Mouse (Mus musculus) hematopoietic multipotent progenitor cell, adult 10-12 weeks (in vitro differentiated cells): Measurements from ENCODE around the gene Gm10128. TPM values are rescaled to one million over a fixed set of nuclear protein-coding genes. Genes with fewer than 3 reads are reported as not detected.

Experiments
- polyA plus RNA-seq: library from polyadenylated mRNA; stranded (reverse); fragments of >175 nt; gene quantifications from 2 replicates; pipeline ENCODE4 v1.2.3, GENCODE M21; 2012; ENCODE audit warnings: low replicate concordance

Gene Gm10128
- polyA plus RNA-seq: not detected in 2 replicates

DNA sequence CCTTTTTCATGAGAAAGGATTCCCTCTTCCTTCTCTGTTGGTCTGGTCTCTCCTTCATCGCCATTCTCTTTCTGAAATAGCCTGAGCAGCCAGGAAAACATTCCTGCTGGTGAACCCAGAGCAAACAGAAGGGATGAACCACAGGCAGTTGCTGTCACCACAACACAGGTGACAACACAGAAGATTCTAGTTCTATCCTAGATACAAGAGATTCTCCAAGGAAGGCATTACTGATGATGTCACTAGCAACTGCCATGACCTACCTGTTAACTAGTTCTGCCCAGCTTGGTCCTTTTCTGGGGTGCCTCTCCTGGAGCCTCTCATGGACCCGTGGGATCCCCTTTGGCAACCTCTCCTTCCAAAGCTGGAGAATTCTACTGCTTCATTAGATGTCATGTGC is at the start of gene Gm10128:
Gene Gm10128 (minus strand): TSS at position 101 of the 400 bp plus-strand sequence.

DNA sequence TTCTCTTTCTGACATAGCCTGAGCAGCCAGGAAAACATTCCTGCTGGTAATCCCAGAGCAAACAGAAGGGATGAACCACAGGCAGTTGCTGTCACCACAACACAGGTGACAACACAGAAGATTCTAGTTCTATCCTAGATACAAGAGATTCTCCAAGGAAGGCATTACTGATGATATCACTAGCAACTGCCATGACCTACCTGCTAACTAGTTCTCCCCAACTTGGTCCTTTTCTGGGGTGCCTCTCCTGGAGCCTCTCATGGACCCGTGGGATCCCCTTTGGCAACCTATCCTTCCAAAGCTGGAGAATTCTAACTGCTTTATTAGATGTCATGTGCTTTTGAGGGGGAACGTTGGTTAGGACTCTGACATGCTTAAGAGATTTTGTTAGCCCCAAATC is 48.3 kb downstream of the Gm10128 start, which contains the start of gene Gm10338:
Gene Gm10338 (minus strand): TSS at position 101 of the 400 bp plus-strand sequence.

Other genes starting within 250 kb of the Gm10128 start
- gene Gm3755, start 193.1 kb downstream of the Gm10128 start, polyA plus RNA-seq: not detected in 2 replicates
- not detected in 2 replicates for gene Gm3752, start 160.2 kb downstream of the Gm10128 start, polyA plus RNA-seq
- gene Gm3558, start 75.4 kb downstream of the Gm10128 start, polyA plus RNA-seq: not detected in 2 replicates
- gene Gm10338, start 48.4 kb downstream of the Gm10128 start, polyA plus RNA-seq: not detected in 2 replicates
- gene Gm26661, start 147.6 kb upstream of the Gm10128 start, polyA plus RNA-seq: not detected in 2 replicates
- gene Flnb, start 174.0 kb upstream of the Gm10128 start, polyA plus RNA-seq: 5.1 and 8.1 TPM in 2 replicates